In genomic region chr8:83974521-83974920, GRCm38 (mm10) we compare ENCODE assay signal across 9 mouse cellular contexts. TPM values are rescaled to one million over a fixed set of nuclear protein-coding genes. Genes with fewer than 3 reads are reported as not detected.
DNase-seq lines count a peak whose midpoint lies in the region; ATAC-seq and TF ChIP-seq lines count a peak whose summit lies in the region.
"Had no signal": no experiment of that assay in that cellular context is flagged by ENCODE, and none has a peak within 500 bp of the region (broad histone marks: within the 10 kb centered on the region; RNA-seq: fewer than 3 reads in every experiment).

No protein-coding gene starts in this region.

- H3K9ac ChIP-seq in kidney, postnatal 0 days (ENCODE audit: low read depth, low read length): peak overlapping the region; percentile 67; the same call in 1 of the 2 replicates
- no peak overlapping the region for H3K9ac ChIP-seq in forebrain, embryonic 16.5 days (replicated peaks; ENCODE audit: low read depth, low read length)
- peak overlapping the region; percentile 94; the same call in 1 of the 2 replicates for H3K9ac ChIP-seq in limb, embryonic 13.5 days
- H3K9ac ChIP-seq in midbrain, embryonic 14.5 days (replicated peaks; ENCODE audit: low read length): peak overlapping the region; percentile 85; the same call in 1 of the 2 replicates

- no peak overlapping the region for H3K27ac ChIP-seq in kidney, postnatal 0 days
- no peak overlapping the region for H3K27ac ChIP-seq in forebrain, embryonic 16.5 days (ENCODE audit: low read length)
- no peak overlapping the region for H3K27ac ChIP-seq in limb, embryonic 13.5 days
- no peak overlapping the region for H3K27ac ChIP-seq in midbrain, embryonic 14.5 days (replicated peaks; ENCODE audit: low read depth, low read length)

- H3K4me1 ChIP-seq in kidney, postnatal 0 days (replicated peaks; ENCODE audit: insufficient read depth, low read length): peaks cover 14% of the 10 kb centered on the region
- H3K4me1 ChIP-seq in forebrain, embryonic 16.5 days (replicated peaks; ENCODE audit: control insufficient read depth, insufficient read depth, low read length): peaks cover 29% of the 10 kb centered on the region
- H3K4me1 ChIP-seq in limb, embryonic 13.5 days: peaks cover 43% of the 10 kb centered on the region
- peaks cover 26% of the 10 kb centered on the region for H3K4me1 ChIP-seq in midbrain, embryonic 14.5 days (ENCODE audit: control insufficient read depth, insufficient read depth, low read length)

- H3K4me2 ChIP-seq in kidney, postnatal 0 days (ENCODE audit: low read length): peak overlapping the region; percentile 94; the same call in 1 of the 2 replicates
- peak overlapping the region; percentile 87; the same call in 1 of the 2 replicates for H3K4me2 ChIP-seq in forebrain, embryonic 16.5 days (ENCODE audit: low read length)
- peak overlapping the region; percentile 98 for H3K4me2 ChIP-seq in limb, embryonic 13.5 days (replicated peaks)
- peak overlapping the region; percentile 97 for H3K4me2 ChIP-seq in midbrain, embryonic 14.5 days (ENCODE audit: low read length)

- no peaks in the 10 kb centered on the region for H3K27me3 ChIP-seq in kidney, postnatal 0 days (ENCODE audit: insufficient read depth, low read length)
- H3K27me3 ChIP-seq in forebrain, embryonic 16.5 days (replicated peaks; ENCODE audit: control insufficient read depth, insufficient read depth, low read length): no peaks in the 10 kb centered on the region
- H3K27me3 ChIP-seq in limb, embryonic 13.5 days: no peaks in the 10 kb centered on the region
- no peaks in the 10 kb centered on the region for H3K27me3 ChIP-seq in midbrain, embryonic 14.5 days (ENCODE audit: control insufficient read depth, insufficient read depth, low read length)

- H3K9me3 ChIP-seq in kidney, postnatal 0 days (replicated peaks; ENCODE audit: low read length): no peaks in the 10 kb centered on the region
- no peaks in the 10 kb centered on the region for H3K9me3 ChIP-seq in forebrain, embryonic 16.5 days (ENCODE audit: control insufficient read depth, low read length)
- H3K9me3 ChIP-seq in limb, embryonic 13.5 days: no peaks in the 10 kb centered on the region
- H3K9me3 ChIP-seq in midbrain, embryonic 14.5 days (ENCODE audit: control insufficient read depth, low read length): no peaks in the 10 kb centered on the region

- no peak for DNase-seq in kidney, postnatal 0 days (ENCODE audit: low spot score)
- DNase-seq in kidney, postnatal 10 days: no peak
- no peak for DNase-seq in midbrain, embryonic 14.5 days
- DNase-seq in yolk sac, embryonic 10.5 days (ENCODE audit: low spot score): no peak
- no peak for DNase-seq in thymus, postnatal 4 days
- DNase-seq: kidney, adult 8-10 months; right cerebral cortex, postnatal 14 days had no signal

- 86% methylated on average over 4 of the region's 4 CpGs for WGBS in kidney, postnatal 0 days
- 72% methylated on average over 4 of the region's 4 CpGs for WGBS in forebrain, embryonic 16.5 days
- 79% methylated on average over 4 of the region's 4 CpGs for WGBS in limb, embryonic 13.5 days
- WGBS in midbrain, embryonic 14.5 days: 81% methylated on average over 4 of the region's 4 CpGs

- ATAC-seq in kidney, postnatal 0 days (replicated peaks; ENCODE audit: low FRiP score, low read depth): no peak
- ATAC-seq in forebrain, embryonic 16.5 days: no peak
- no peak for ATAC-seq in limb, embryonic 13.5 days (ENCODE audit: low FRiP score, low read depth)
- ATAC-seq in midbrain, embryonic 14.5 days (ENCODE audit: low FRiP score, low TSS enrichment): no peak

- no peak overlapping the region for H3K4me3 ChIP-seq in kidney, postnatal 0 days (replicated peaks; ENCODE audit: low read depth, low read length)
- no peak overlapping the region for H3K4me3 ChIP-seq in forebrain, embryonic 16.5 days (replicated peaks; ENCODE audit: low read length)
- H3K4me3 ChIP-seq in limb, embryonic 13.5 days: peak overlapping the region; percentile 95
- H3K4me3 ChIP-seq in midbrain, embryonic 14.5 days (replicated peaks; ENCODE audit: low read depth, low read length): no peak overlapping the region

- H3K36me3 ChIP-seq in kidney, postnatal 0 days (ENCODE audit: insufficient read depth, low read length): no peaks in the 10 kb centered on the region
- H3K36me3 ChIP-seq in forebrain, embryonic 16.5 days (ENCODE audit: control insufficient read depth, insufficient read depth): no peaks in the 10 kb centered on the region
- H3K36me3 ChIP-seq in limb, embryonic 13.5 days: peaks cover 18% of the 10 kb centered on the region
- peaks cover 4% of the 10 kb centered on the region; the same call in 1 of the 2 replicates for H3K36me3 ChIP-seq in midbrain, embryonic 14.5 days (ENCODE audit: control insufficient read depth, insufficient read depth, low read length)

- no peak for TF ChIP-seq CTCF in kidney, postnatal 0 days (IDR thresholded peaks at IDR 0.05; ENCODE audit: low read depth)

RNA-seq across cellular contexts. Expression of gene Prkaca, which starts 1.7 kb away (rescaled TPM):
- 104 and 109 TPM in 2 replicates for polyA plus RNA-seq in kidney, postnatal 0 days (2015; fragmentation: Nextera tagmentation; extraction: Ambion mirVana)
- polyA plus RNA-seq in forebrain, embryonic 16.5 days (2015; fragmentation: Nextera tagmentation; extraction: Ambion mirVana): 164 TPM in 2 replicates
- polyA plus RNA-seq in limb, embryonic 13.5 days (2015; fragmentation: Nextera tagmentation; extraction: Ambion mirVana): 169 and 174 TPM in 2 replicates
- polyA plus RNA-seq in midbrain, embryonic 14.5 days (2014; fragmentation: Nextera tagmentation; extraction: Ambion mirVana): 181 and 207 TPM in 2 replicates

RNA-seq across cellular contexts. Expression of gene Asf1b, which starts 19.2 kb away (rescaled TPM):
- 23.0 and 27.8 TPM in 2 replicates for polyA plus RNA-seq in kidney, postnatal 0 days (2015; fragmentation: Nextera tagmentation; extraction: Ambion mirVana)
- 14.8 and 19.5 TPM in 2 replicates for polyA plus RNA-seq in forebrain, embryonic 16.5 days (2015; fragmentation: Nextera tagmentation; extraction: Ambion mirVana)
- 51.4 and 52.9 TPM in 2 replicates for polyA plus RNA-seq in limb, embryonic 13.5 days (2015; fragmentation: Nextera tagmentation; extraction: Ambion mirVana)
- 7.9 and 15.5 TPM in 2 replicates for polyA plus RNA-seq in midbrain, embryonic 14.5 days (2014; fragmentation: Nextera tagmentation; extraction: Ambion mirVana)

RNA-seq across cellular contexts. Expression of gene Gm10644, which starts 19.5 kb away (rescaled TPM):
- 0.46 and 0.47 TPM in 2 replicates for polyA plus RNA-seq in kidney, postnatal 0 days (2015; fragmentation: Nextera tagmentation; extraction: Ambion mirVana)
- polyA plus RNA-seq in forebrain, embryonic 16.5 days (2015; fragmentation: Nextera tagmentation; extraction: Ambion mirVana): 0.63 and 1.3 TPM in 2 replicates
- 0.40 and 0.43 TPM in 2 replicates for polyA plus RNA-seq in limb, embryonic 13.5 days (2015; fragmentation: Nextera tagmentation; extraction: Ambion mirVana)
- polyA plus RNA-seq in midbrain, embryonic 14.5 days (2014; fragmentation: Nextera tagmentation; extraction: Ambion mirVana): 1.0 and 1.1 TPM in 2 replicates

RNA-seq across cellular contexts. Expression of gene Samd1, which starts 23.0 kb away (rescaled TPM):
- 6.7 and 7.2 TPM in 2 replicates for polyA plus RNA-seq in kidney, postnatal 0 days (2015; fragmentation: Nextera tagmentation; extraction: Ambion mirVana)
- polyA plus RNA-seq in forebrain, embryonic 16.5 days (2015; fragmentation: Nextera tagmentation; extraction: Ambion mirVana): 8.1 and 9.7 TPM in 2 replicates
- polyA plus RNA-seq in limb, embryonic 13.5 days (2015; fragmentation: Nextera tagmentation; extraction: Ambion mirVana): 12.3 and 12.4 TPM in 2 replicates
- polyA plus RNA-seq in midbrain, embryonic 14.5 days (2014; fragmentation: Nextera tagmentation; extraction: Ambion mirVana): 10.5 and 14.2 TPM in 2 replicates

RNA-seq across cellular contexts. Expression of gene 1700067K01Rik, which starts 26.8 kb away (rescaled TPM):
- 1.1 and 1.7 TPM in 2 replicates for polyA plus RNA-seq in kidney, postnatal 0 days (2015; fragmentation: Nextera tagmentation; extraction: Ambion mirVana)
- polyA plus RNA-seq in forebrain, embryonic 16.5 days (2015; fragmentation: Nextera tagmentation; extraction: Ambion mirVana): 1.1 and 1.3 TPM in 2 replicates
- 1.3 and 1.4 TPM in 2 replicates for polyA plus RNA-seq in limb, embryonic 13.5 days (2015; fragmentation: Nextera tagmentation; extraction: Ambion mirVana)
- 0.53 and 0.89 TPM in 2 replicates for polyA plus RNA-seq in midbrain, embryonic 14.5 days (2014; fragmentation: Nextera tagmentation; extraction: Ambion mirVana)
